Mouse (Mus musculus) myocyte (in vitro differentiated cells): Measurements from ENCODE around the gene Cgnl1.

ENCODE experiments used
- CEBPB ChIP-seq: IDR thresholded peaks from 2 replicates; pipeline ENCODE4 v1.6.1; 2011; ENCODE audit warnings: mild to moderate bottlenecking, moderate library complexity; ENCODE audit not compliant: poor library complexity, insufficient read depth, severe bottlenecking
- E2F4 ChIP-seq: IDR thresholded peaks from one replicate; pipeline ENCODE4 v1.6.1; 2011; ENCODE audit warnings: mild to moderate bottlenecking, control low read depth, moderate library complexity; ENCODE audit not compliant: insufficient read depth
- MAX ChIP-seq: IDR thresholded peaks from one replicate; pipeline ENCODE4 v1.6.1; 2011; ENCODE audit warnings: low read depth, mild to moderate bottlenecking, control low read depth
- MYOD1 ChIP-seq, 3 experiments: IDR thresholded peaks; one replicate each; pipeline ENCODE4 v1.6.1; 2011; ENCODE audit warnings: control low read depth in 2 of 3, low read depth in 2 of 3, mild to moderate bottlenecking in 2 of 3, moderate library complexity in 1 of 3; ENCODE audit not compliant: insufficient read length in 2 of 3, control insufficient read depth in 1 of 3
- POLR2A ChIP-seq: IDR thresholded peaks from one replicate; pipeline ENCODE4 v1.6.1; 2011; ENCODE audit warnings: low read depth, mild to moderate bottlenecking, control low read depth, moderate library complexity; ENCODE audit not compliant: insufficient read length
- POLR2AphosphoS2 ChIP-seq: IDR thresholded peaks from one replicate; pipeline ENCODE4 v1.6.1; 2011; ENCODE audit warnings: low read depth, control low read depth; ENCODE audit not compliant: insufficient read length
- REST ChIP-seq: IDR thresholded peaks from one replicate; pipeline ENCODE4 v1.6.1; 2011; ENCODE audit warnings: mild to moderate bottlenecking, control low read depth, moderate library complexity; ENCODE audit not compliant: insufficient read depth, insufficient read length
- SRF ChIP-seq: IDR thresholded peaks from one replicate; pipeline ENCODE4 v1.6.1; 2011; ENCODE audit warnings: low read depth; ENCODE audit not compliant: control insufficient read depth, insufficient read length
- USF1 ChIP-seq: IDR thresholded peaks from one replicate; pipeline ENCODE4 v1.6.1; 2011; ENCODE audit warnings: low read depth, mild to moderate bottlenecking, control low read depth, moderate library complexity

DNA sequence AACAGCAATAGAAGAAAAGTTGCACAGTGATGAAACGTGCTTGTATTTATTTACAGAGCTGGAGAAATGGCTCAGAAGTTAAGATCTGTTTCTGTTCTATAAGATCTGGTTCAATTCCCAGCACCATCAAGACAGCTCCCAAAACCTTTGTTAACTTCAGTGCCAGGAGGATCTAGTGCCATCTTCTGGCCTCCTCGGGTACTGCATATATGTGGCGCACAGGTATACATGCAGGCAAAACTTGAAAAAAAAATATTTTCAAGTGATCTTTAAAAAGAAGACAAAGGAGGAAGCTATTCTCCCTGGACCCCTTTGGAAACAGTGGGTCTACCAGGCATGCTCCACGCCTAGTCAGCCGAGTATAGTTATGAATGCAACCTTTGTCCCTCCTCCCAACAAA lies 936 bp upstream of the Cgnl1 start:
- TF ChIP-seq POLR2A: no peak
- no peak for TF ChIP-seq E2F4
- TF ChIP-seq CEBPB: no peak
- no peak for TF ChIP-seq POLR2AphosphoS2
- no peak for TF ChIP-seq MYOD1 (IDR thresholded peaks at IDR 0.05; ENCODE audit: control insufficient read depth in 1 of 3, insufficient read length in 2 of 3, low read depth in 2 of 3)
- no peak for TF ChIP-seq USF1
- no peak for TF ChIP-seq REST
- TF ChIP-seq SRF: no peak
- TF ChIP-seq MAX: no peak
